Mouse (Mus musculus): ENCODE measurements around the gene Hc. TPM values are rescaled to one million over a fixed set of nuclear protein-coding genes. Genes with fewer than 3 reads are reported as not detected.

Gene Hc
- polyA plus RNA-seq (2011; ENCODE audit: insufficient read length, low read depth, missing spikeins): not detected in 2 replicates

GRCm38 (mm10) chr2:35061338-35061737, at the start of gene Hc:
TSS of gene Hc (minus strand) at chr2:35061438.
- Histone ChIP-seq H3K27ac (ENCODE audit: insufficient read depth, low read length) (no peak within 1 kb of the TSS), H3K4me3 (ENCODE audit: insufficient read depth, low read length) (no peak within 1 kb of the TSS), H3K4me1 (ENCODE audit: control insufficient read depth, insufficient read depth, low read length) (no peaks in the 10 kb centered on the region)
- TF ChIP-seq POLR2A (IDR thresholded peaks at IDR 0.05; ENCODE audit: low read depth, low read length): no peak
- TF ChIP-seq CTCF (IDR thresholded peaks at IDR 0.05; ENCODE audit: borderline replicate concordance, insufficient read depth, low read length): no peak

- TF ChIP-seq POLR2A (IDR thresholded peaks at IDR 0.05; ENCODE audit: low read depth, low read length) (no peak), CTCF (IDR thresholded peaks at IDR 0.05; ENCODE audit: borderline replicate concordance, insufficient read depth, low read length) (no peak)
- peaks cover 2% of the 10 kb centered on the region; the same call in 1 of the 2 replicates for H3K4me1 ChIP-seq (ENCODE audit: control insufficient read depth, insufficient read depth, low read length)
- no peak overlapping the region for H3K4me3 ChIP-seq (ENCODE audit: insufficient read depth, low read length)
- H3K27ac ChIP-seq (ENCODE audit: insufficient read depth, low read length): no peak overlapping the region
Measured at GRCm38 (mm10) chr2:35110521-35110920, 49.3 kb upstream of the Hc start.

- peaks cover 2% of the 10 kb centered on the region; the same call in 1 of the 2 replicates for H3K4me1 ChIP-seq (ENCODE audit: control insufficient read depth, insufficient read depth, low read length)
- H3K4me3 ChIP-seq (ENCODE audit: insufficient read depth, low read length): peak overlapping the region; percentile 87
- H3K27ac ChIP-seq (ENCODE audit: insufficient read depth, low read length): no peak overlapping the region
- TF ChIP-seq CTCF (IDR thresholded peaks at IDR 0.05; ENCODE audit: borderline replicate concordance, insufficient read depth, low read length): no peak
- TF ChIP-seq POLR2A (IDR thresholded peaks at IDR 0.05; ENCODE audit: low read depth, low read length): no peak
Measured at GRCm38 (mm10) chr2:35109924-35110304, 48.7 kb upstream of the Hc start.

GRCm38 (mm10) chr2:35109141-35109923, 48.1 kb upstream of the Hc start, which contains the start of gene Cntrl:
TSS of gene Cntrl (plus strand) at chr2:35109492.
- H3K4me1 ChIP-seq (ENCODE audit: control insufficient read depth, insufficient read depth, low read length): peaks cover 2% of the 10 kb centered on the region; the same call in 1 of the 2 replicates
- peak within 1 kb of the TSS; percentile 87 for H3K4me3 ChIP-seq (ENCODE audit: insufficient read depth, low read length)
- peak within 1 kb of the TSS; percentile 55 for H3K27ac ChIP-seq (ENCODE audit: insufficient read depth, low read length)
- TF ChIP-seq CTCF (IDR thresholded peaks at IDR 0.05; ENCODE audit: borderline replicate concordance, insufficient read depth, low read length) (no peak), POLR2A (IDR thresholded peaks at IDR 0.05; ENCODE audit: low read depth, low read length) (peak; percentile 68)

GRCm38 (mm10) chr2:35108712-35109111, 47.5 kb upstream of the Hc start:
- Histone ChIP-seq H3K4me3 (ENCODE audit: insufficient read depth, low read length) (peak overlapping the region; percentile 87), H3K27ac (ENCODE audit: insufficient read depth, low read length) (peak overlapping the region; percentile 21; the same call in 1 of the 2 replicates), H3K4me1 (ENCODE audit: control insufficient read depth, insufficient read depth, low read length) (peaks cover 2% of the 10 kb centered on the region; the same call in 1 of the 2 replicates)
- no peak for TF ChIP-seq POLR2A (IDR thresholded peaks at IDR 0.05; ENCODE audit: low read depth, low read length)
- TF ChIP-seq CTCF (IDR thresholded peaks at IDR 0.05; ENCODE audit: borderline replicate concordance, insufficient read depth, low read length): peak; percentile 44; the same call in 1 of the 2 replicates

- H3K27ac ChIP-seq (ENCODE audit: insufficient read depth, low read length): no peak overlapping the region
- H3K4me3 ChIP-seq (ENCODE audit: insufficient read depth, low read length): no peak overlapping the region
- TF ChIP-seq CTCF (IDR thresholded peaks at IDR 0.05; ENCODE audit: borderline replicate concordance, insufficient read depth, low read length) (no peak), POLR2A (IDR thresholded peaks at IDR 0.05; ENCODE audit: low read depth, low read length) (no peak)
- H3K4me1 ChIP-seq (ENCODE audit: control insufficient read depth, insufficient read depth, low read length): peaks cover 2% of the 10 kb centered on the region; the same call in 1 of the 2 replicates
Measured at GRCm38 (mm10) chr2:35107984-35108635, 46.9 kb upstream of the Hc start.

GRCm38 (mm10) chr2:35104843-35105242, 43.6 kb upstream of the Hc start:
- H3K27ac ChIP-seq (ENCODE audit: insufficient read depth, low read length): no peak overlapping the region
- TF ChIP-seq CTCF (IDR thresholded peaks at IDR 0.05; ENCODE audit: borderline replicate concordance, insufficient read depth, low read length) (no peak), POLR2A (IDR thresholded peaks at IDR 0.05; ENCODE audit: low read depth, low read length) (no peak)
- no peak overlapping the region for H3K4me3 ChIP-seq (ENCODE audit: insufficient read depth, low read length)
- H3K4me1 ChIP-seq (ENCODE audit: control insufficient read depth, insufficient read depth, low read length): no peaks in the 10 kb centered on the region

- Histone ChIP-seq H3K27ac (ENCODE audit: insufficient read depth, low read length) (no peak overlapping the region), H3K4me3 (ENCODE audit: insufficient read depth, low read length) (no peak overlapping the region), H3K4me1 (ENCODE audit: control insufficient read depth, insufficient read depth, low read length) (no peaks in the 10 kb centered on the region)
- TF ChIP-seq POLR2A (IDR thresholded peaks at IDR 0.05; ENCODE audit: low read depth, low read length) (no peak), CTCF (IDR thresholded peaks at IDR 0.05; ENCODE audit: borderline replicate concordance, insufficient read depth, low read length) (no peak)
Measured at GRCm38 (mm10) chr2:35103558-35103957, 42.3 kb upstream of the Hc start.

GRCm38 (mm10) chr2:35102777-35103176, 41.5 kb upstream of the Hc start:
- Histone ChIP-seq H3K4me3 (ENCODE audit: insufficient read depth, low read length) (no peak overlapping the region), H3K27ac (ENCODE audit: insufficient read depth, low read length) (no peak overlapping the region), H3K4me1 (ENCODE audit: control insufficient read depth, insufficient read depth, low read length) (no peaks in the 10 kb centered on the region)
- no peak for TF ChIP-seq POLR2A (IDR thresholded peaks at IDR 0.05; ENCODE audit: low read depth, low read length)
- no peak for TF ChIP-seq CTCF (IDR thresholded peaks at IDR 0.05; ENCODE audit: borderline replicate concordance, insufficient read depth, low read length)

- Histone ChIP-seq H3K4me3 (ENCODE audit: insufficient read depth, low read length) (no peak within 1 kb of the TSS), H3K4me1 (ENCODE audit: control insufficient read depth, insufficient read depth, low read length) (no peaks in the 10 kb centered on the region)
Measured at GRCm38 (mm10) chr2:35101443-35101842, 40.2 kb upstream of the Hc start, which contains the start of gene AI182371. TSS of gene AI182371 (minus strand) at chr2:35101543.

More at GRCm38 (mm10) chr2:35101443-35101842, 40.2 kb upstream of the Hc start, which contains the start of gene AI182371:
- H3K27ac ChIP-seq (ENCODE audit: insufficient read depth, low read length): no peak within 1 kb of the TSS
- TF ChIP-seq POLR2A (IDR thresholded peaks at IDR 0.05; ENCODE audit: low read depth, low read length): no peak
- TF ChIP-seq CTCF (IDR thresholded peaks at IDR 0.05; ENCODE audit: borderline replicate concordance, insufficient read depth, low read length): no peak

All from embryonic fibroblast, embryonic 13.5 days (primary cell).